Mouse (Mus musculus): ENCODE results near the gene Rbbp6. TPM values are rescaled to one million over a fixed set of nuclear protein-coding genes. Genes with fewer than 3 reads are reported as not detected.
A peak's percentile ranks its signal among the peaks of the same experiment; 100 is the strongest.

Gene Rbbp6
- polyA plus RNA-seq (2015; fragmentation: Nextera tagmentation; extraction: Ambion mirVana) = 27.4 and 27.7 TPM in 2 replicates

DNA sequence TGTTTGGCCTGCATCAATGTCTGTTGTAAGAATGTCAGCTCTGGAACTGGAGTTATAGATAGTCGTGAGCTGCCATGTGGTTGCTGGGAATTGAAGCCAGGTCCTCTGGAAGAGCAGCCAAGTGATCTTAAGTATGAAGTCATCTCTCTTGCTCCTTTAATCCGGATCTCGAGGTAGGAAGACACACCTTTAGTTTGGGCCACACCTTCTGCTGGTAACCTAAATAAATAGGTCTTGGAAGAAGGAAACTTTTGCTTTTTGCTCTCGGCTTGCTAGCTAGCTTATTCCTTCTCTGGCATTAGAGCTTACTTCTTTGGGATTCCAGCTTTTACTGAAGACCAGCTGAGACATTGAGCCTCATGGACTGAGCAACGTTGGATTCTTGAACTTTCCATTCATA, at the start of gene Rbbp6:
Gene Rbbp6, plus strand, starts transcription at position 301 of the 400 bp plus-strand sequence.
- 83% methylated on average over 5 of the region's 5 CpGs for WGBS
- Histone ChIP-seq H3K27ac (no peak within 1 kb of the TSS), H3K4me3 (no peak within 1 kb of the TSS), H3K4me1 (replicated peaks) (no peaks in the 10 kb centered on the region), H3K4me2 (no peak within 1 kb of the TSS), H3K9me3 (no peaks in the 10 kb centered on the region), H3K36me3 (no peaks in the 10 kb centered on the region), H3K27me3 (no peaks in the 10 kb centered on the region), H3K9ac (no peak within 1 kb of the TSS)
- ATAC-seq (ENCODE audit: low FRiP score) = no peak

DNA sequence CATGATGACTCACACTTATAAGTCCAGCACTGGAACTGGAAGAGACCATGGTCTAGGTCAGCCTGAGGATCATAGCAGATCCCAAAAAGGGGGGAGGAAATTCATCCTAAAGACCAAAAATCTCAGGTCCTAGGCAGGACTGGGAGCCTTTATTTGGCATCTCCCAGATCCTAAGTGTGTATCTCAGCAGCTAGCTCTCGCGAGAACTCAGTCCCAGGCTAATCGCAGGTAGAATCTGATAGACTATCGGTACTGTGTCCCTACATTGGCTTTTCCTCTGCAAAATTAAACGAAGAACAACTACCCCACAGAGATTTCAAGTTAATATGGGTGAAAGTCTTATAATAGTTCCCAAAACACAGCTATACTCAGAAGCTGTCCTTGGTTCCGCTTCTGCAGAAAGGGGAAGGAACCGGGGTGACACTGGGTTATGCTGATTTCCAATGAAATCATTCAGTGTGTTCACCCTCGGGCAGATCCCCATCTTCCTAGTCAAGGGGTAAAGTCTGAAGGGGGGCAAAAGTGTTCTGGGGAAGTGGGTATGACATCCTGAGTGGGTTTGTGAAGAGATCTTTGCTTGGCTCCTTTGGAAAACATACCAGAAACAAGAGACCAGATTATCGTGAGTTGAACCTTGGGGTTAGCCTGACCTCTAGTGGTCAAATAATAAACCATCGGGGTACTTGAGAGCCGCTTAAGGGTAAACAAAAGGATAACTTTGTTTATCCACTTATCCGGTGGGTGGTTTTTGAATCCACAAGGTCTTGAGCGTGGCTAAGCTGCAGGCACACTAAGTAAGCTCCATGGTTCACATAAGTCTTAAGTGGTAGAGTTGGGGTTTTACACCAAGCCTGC, 45.5 kb upstream of the Rbbp6 start:
- Histone ChIP-seq H3K9me3 (no peaks in the 10 kb centered on the region), H3K4me2 (peak overlapping the region; percentile 9; the same call in 1 of the 2 replicates), H3K4me3 (no peak overlapping the region), H3K27ac (no peak overlapping the region), H3K27me3 (no peaks in the 10 kb centered on the region), H3K9ac (no peak overlapping the region), H3K4me1 (replicated peaks) (peaks cover 4% of the 10 kb centered on the region; the same call in 1 of the 2 replicates), H3K36me3 (no peaks in the 10 kb centered on the region)
- WGBS = 48% methylated on average over 13 of the region's 13 CpGs
- peak; percentile 36 for ATAC-seq (ENCODE audit: low FRiP score)

DNA sequence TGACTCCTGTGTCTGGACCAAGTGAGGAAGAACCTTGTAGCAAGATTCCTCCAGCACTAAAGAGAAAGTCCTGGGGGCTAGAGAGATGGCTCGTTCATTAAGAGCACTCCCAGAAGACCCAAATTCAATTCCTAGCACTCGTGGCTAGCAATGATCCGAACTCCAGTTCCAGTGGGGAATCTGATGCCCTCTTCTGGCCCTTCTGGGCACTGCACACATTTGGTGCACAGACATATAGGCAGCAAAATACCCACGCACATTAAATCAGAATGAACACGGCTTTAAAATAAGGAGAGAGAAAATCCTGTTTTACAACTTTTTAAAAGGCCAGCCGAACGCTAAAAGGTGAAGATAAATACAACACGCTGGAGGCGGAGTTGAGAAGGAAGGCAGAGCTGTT, 43.9 kb upstream of the Rbbp6 start:
- Histone ChIP-seq H3K36me3 (no peaks in the 10 kb centered on the region), H3K4me3 (no peak overlapping the region), H3K27me3 (no peaks in the 10 kb centered on the region), H3K4me1 (replicated peaks) (peaks cover 4% of the 10 kb centered on the region; the same call in 1 of the 2 replicates), H3K9me3 (no peaks in the 10 kb centered on the region), H3K9ac (no peak overlapping the region), H3K27ac (no peak overlapping the region), H3K4me2 (no peak overlapping the region)
- WGBS = 80% methylated on average over 9 of the region's 9 CpGs
- ATAC-seq (ENCODE audit: low FRiP score) = no peak

DNA sequence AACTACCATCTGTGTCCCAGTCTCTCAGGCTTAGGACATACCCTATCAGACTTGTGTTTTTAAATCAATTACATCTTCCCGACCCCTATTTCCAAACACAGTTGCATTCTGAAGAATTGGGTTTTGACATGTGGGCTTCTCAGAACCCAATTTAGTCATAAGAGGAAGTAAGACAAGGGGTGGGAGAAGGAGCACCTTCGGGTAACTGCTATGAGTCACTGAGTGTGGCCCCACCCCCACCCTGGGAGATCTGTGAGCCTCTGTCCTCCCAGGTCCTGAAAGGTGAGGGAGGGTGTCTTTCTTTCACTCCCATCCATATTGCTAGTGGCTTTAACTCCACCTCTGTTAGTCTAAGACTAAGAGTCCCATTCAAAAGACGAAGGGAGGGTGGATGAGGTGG, 41.2 kb upstream of the Rbbp6 start:
- Histone ChIP-seq H3K9me3 (no peaks in the 10 kb centered on the region), H3K4me1 (replicated peaks) (peaks cover 4% of the 10 kb centered on the region; the same call in 1 of the 2 replicates), H3K27me3 (no peaks in the 10 kb centered on the region), H3K36me3 (no peaks in the 10 kb centered on the region), H3K9ac (no peak overlapping the region), H3K4me3 (no peak overlapping the region), H3K4me2 (no peak overlapping the region), H3K27ac (no peak overlapping the region)
- ATAC-seq (ENCODE audit: low FRiP score) = no peak
- WGBS = 77% methylated on average over 3 of the region's 3 CpGs

DNA sequence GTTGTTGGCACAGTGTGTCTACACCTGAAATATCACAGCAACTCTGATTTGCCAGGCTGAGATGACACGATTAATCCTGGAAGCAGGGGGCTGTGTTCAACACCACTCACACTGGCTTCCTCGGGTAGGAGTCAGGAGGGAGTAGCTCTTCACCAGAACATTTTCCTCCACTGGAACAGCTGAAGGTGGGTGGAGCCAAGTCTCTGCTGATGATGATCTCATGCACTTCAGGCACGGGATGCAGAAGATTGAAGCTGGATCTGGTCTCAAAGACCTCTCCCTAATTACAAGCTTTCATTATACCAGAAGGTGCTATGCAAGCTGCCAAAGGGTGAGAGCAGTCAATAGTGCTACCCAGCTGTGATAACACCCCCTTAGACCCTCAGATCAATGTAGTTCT, 35.0 kb upstream of the Rbbp6 start:
- 53% methylated on average over 3 of the region's 3 CpGs for WGBS
- Histone ChIP-seq H3K36me3 (no peaks in the 10 kb centered on the region), H3K27me3 (no peaks in the 10 kb centered on the region), H3K4me2 (no peak overlapping the region), H3K9me3 (peaks cover under 1% of the 10 kb centered on the region; the same call in 1 of the 2 replicates), H3K9ac (no peak overlapping the region), H3K4me1 (replicated peaks) (no peaks in the 10 kb centered on the region), H3K27ac (no peak overlapping the region), H3K4me3 (no peak overlapping the region)
- ATAC-seq (ENCODE audit: low FRiP score) = no peak

DNA sequence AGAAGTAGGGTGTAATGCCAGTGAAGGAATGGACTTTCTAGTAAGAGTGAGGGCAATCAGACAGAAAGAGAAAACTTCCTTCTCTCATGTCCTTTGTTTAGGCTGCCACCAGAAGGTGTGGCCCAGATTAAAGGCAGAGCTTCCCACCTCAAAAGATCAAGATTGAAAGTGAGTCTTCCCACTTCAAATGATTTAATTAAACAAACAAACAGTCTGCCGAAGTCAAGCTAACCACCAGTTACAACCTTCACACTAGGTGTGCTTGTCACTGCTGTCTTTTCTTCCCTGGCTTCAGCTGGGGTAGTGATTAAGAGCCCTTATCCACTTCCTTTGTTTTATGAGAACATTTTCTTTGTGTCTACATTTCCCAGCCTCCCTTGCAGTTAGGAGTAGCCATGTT, 33.3 kb upstream of the Rbbp6 start:
- no peak overlapping the region for H3K4me3 ChIP-seq
- no peak for ATAC-seq (ENCODE audit: low FRiP score)
- peaks cover 4% of the 10 kb centered on the region; the same call in 1 of the 2 replicates for H3K9me3 ChIP-seq
- no peak overlapping the region for H3K4me2 ChIP-seq
- no peaks in the 10 kb centered on the region for H3K27me3 ChIP-seq
- no peak overlapping the region for H3K9ac ChIP-seq
- H3K36me3 ChIP-seq = no peaks in the 10 kb centered on the region
- H3K27ac ChIP-seq = no peak overlapping the region
- H3K4me1 ChIP-seq (replicated peaks) = no peaks in the 10 kb centered on the region
- WGBS = 48% methylated on average over 1 of the region's 1 CpGs

DNA sequence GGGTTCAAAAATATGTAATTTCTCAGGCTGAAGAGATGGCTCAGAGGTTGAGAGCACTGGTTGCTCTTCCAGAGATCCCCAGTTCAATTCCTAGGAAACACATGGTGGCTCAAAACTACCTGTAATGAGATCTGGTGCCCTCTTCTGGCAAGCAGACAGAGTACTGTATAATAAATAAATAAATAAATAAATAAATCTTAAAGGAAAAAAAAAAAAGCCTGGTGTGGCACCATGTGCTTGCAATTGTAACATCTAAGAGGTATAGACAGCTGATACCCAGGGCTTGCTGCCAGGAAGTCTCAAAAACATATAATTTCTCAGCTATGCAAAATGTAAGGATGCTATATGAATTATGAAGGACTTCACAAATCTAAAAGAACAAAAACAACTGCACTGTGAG, 28.9 kb upstream of the Rbbp6 start:
- H3K4me1 ChIP-seq (replicated peaks) = peaks cover 6% of the 10 kb centered on the region
- no peak for ATAC-seq (ENCODE audit: low FRiP score)

DNA sequence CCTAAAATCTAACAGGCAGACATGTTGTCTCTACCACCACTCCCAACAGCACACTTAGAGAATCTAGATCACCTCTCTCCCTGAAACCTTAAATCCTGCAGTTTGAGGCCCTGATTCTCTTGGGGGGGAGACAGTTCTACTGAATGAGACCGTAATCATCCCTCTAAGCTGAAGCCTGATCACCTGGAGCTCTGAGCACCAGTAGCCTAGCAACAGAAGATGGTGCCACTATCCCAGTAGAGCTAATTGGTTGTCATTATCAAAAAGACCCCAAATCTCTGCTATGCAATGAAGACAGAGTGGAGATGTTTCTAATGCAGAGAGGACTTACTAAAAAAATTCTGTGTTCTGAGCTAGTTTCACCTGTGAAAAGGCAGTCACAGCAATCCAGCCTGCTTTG, 27.3 kb upstream of the Rbbp6 start:
- Histone ChIP-seq H3K9ac (no peak overlapping the region), H3K27me3 (no peaks in the 10 kb centered on the region), H3K36me3 (no peaks in the 10 kb centered on the region), H3K9me3 (peaks cover 4% of the 10 kb centered on the region; the same call in 1 of the 2 replicates), H3K27ac (no peak overlapping the region), H3K4me2 (no peak overlapping the region), H3K4me3 (no peak overlapping the region), H3K4me1 (replicated peaks) (peaks cover 6% of the 10 kb centered on the region)
- WGBS = 74% methylated on average over 1 of the region's 1 CpGs
- no peak for ATAC-seq (ENCODE audit: low FRiP score)

More for the DNA sequence above, 28.9 kb upstream of the Rbbp6 start:
- Histone ChIP-seq H3K27ac (no peak overlapping the region), H3K4me3 (no peak overlapping the region), H3K9me3 (peaks cover 4% of the 10 kb centered on the region; the same call in 1 of the 2 replicates), H3K36me3 (no peaks in the 10 kb centered on the region), H3K9ac (no peak overlapping the region), H3K27me3 (no peaks in the 10 kb centered on the region), H3K4me2 (no peak overlapping the region)

DNA sequence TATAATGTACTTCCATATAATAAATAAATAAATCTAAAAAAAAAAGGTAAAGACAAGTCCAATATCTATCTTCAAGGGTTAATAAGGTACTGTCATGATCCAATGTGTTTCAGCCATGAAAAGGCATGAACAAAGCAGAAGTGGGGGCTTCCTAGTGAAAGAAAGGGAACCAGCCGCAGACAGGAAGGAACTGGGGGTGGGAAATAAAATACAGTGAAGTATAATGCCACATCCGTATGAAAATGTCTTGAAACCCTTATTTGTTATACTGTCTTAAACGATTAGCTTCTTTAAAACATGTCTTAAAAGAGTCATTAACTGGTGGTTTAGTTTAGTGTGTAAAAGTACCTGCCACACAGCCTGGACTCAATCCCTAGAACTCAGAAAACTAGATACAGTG, 26.3 kb upstream of the Rbbp6 start:
- no peak overlapping the region for H3K4me2 ChIP-seq
- no peaks in the 10 kb centered on the region for H3K27me3 ChIP-seq
- WGBS = 93% methylated on average over 3 of the region's 3 CpGs
- no peak overlapping the region for H3K9ac ChIP-seq
- no peak overlapping the region for H3K27ac ChIP-seq
- H3K9me3 ChIP-seq = peaks cover 4% of the 10 kb centered on the region; the same call in 1 of the 2 replicates
- ATAC-seq (ENCODE audit: low FRiP score) = no peak
- H3K4me3 ChIP-seq = no peak overlapping the region
- H3K4me1 ChIP-seq (replicated peaks) = peaks cover 6% of the 10 kb centered on the region
- no peaks in the 10 kb centered on the region for H3K36me3 ChIP-seq

DNA sequence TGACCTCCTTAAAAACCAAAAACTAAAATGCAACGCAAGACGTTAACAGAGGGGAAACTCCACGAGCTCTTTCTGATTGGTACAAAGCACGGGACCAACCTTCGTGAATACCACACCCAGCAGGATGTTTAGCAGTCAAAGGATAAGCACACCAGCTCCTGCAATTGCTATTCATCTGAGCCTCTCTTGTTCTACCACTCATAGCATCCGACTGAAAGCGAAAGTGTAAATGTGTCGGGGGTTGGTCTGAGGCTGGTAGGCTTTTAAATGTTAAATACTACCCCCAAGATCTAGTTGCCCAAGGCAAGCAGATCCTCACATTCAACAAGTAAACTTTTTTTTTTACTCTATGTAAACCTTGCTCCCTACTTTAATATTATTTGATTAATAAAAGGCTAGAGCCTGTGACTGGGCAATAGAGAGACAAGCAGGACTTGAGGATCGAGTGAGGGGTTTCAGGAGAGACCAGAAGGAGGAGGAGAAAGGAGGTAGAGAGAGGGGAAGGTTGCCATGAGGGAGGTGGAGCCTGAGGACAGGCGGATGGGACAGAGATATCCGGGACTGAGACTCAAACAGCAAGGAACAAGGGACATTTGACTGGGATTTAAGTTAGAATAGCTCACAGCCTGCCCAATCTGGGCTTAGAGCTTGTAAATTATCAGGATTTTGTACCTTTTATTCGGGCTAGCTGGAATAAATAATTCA, 25.0 kb upstream of the Rbbp6 start:
- 10% methylated on average over 12 of the region's 12 CpGs for WGBS
- no peak for ATAC-seq (ENCODE audit: low FRiP score)
- peaks cover 6% of the 10 kb centered on the region for H3K4me1 ChIP-seq (replicated peaks)
- H3K4me2 ChIP-seq = peak overlapping the region; percentile 35
- no peaks in the 10 kb centered on the region for H3K36me3 ChIP-seq
- no peak overlapping the region for H3K27ac ChIP-seq
- H3K9me3 ChIP-seq = peaks cover 3% of the 10 kb centered on the region; the same call in 1 of the 2 replicates
- H3K4me3 ChIP-seq = peak overlapping the region; percentile 1; the same call in 1 of the 2 replicates
- H3K27me3 ChIP-seq = no peaks in the 10 kb centered on the region
- no peak overlapping the region for H3K9ac ChIP-seq

DNA sequence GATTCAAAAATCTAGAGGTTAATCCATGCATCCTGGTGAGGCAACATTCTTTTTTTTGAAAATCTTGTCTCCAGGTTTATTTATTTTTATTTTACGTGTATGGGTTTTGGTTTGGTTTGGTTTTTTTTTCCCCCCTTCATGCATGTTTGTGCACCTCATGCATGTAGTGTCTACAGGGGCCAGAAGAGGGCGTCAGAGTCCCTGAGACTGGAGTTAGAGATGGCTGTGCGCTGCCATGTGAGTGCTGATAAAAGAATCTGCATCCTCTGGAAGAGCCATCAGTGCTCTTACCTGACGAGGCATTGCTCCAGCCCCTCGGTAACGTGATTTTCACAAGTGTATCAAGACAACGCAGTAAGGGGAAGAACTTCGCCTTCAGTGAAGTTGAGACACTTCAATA, 23.4 kb upstream of the Rbbp6 start:
- H3K4me2 ChIP-seq = no peak overlapping the region
- 91% methylated on average over 8 of the region's 8 CpGs for WGBS
- no peak overlapping the region for H3K27ac ChIP-seq
- H3K9me3 ChIP-seq = no peaks in the 10 kb centered on the region
- no peaks in the 10 kb centered on the region for H3K36me3 ChIP-seq
- ATAC-seq (ENCODE audit: low FRiP score) = no peak
- H3K9ac ChIP-seq = no peak overlapping the region
- no peaks in the 10 kb centered on the region for H3K27me3 ChIP-seq
- H3K4me1 ChIP-seq (replicated peaks) = peaks cover 6% of the 10 kb centered on the region
- no peak overlapping the region for H3K4me3 ChIP-seq

DNA sequence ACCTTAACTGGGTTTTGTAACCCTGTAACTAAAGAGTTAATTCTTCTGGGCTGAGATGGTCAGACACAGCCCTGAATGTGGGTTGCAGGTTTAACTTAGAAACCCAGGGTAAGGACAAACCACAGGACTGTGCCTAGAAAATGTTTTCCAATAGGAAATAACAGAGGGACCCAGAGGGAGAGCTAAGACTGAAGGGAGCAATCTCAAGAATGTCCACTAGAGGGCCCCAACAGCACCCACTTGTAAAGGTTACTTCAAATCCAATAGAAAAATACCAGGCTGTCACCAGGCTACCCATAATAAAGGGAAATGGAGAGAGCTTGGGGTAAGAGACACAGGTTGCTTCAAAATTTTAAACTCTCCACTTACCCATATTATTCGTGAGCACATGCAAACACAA, 20.3 kb upstream of the Rbbp6 start:
- Histone ChIP-seq H3K9ac (no peak overlapping the region), H3K4me2 (no peak overlapping the region), H3K27ac (no peak overlapping the region), H3K9me3 (no peaks in the 10 kb centered on the region), H3K27me3 (no peaks in the 10 kb centered on the region), H3K4me3 (no peak overlapping the region), H3K4me1 (replicated peaks) (peaks cover 6% of the 10 kb centered on the region), H3K36me3 (no peaks in the 10 kb centered on the region)
- ATAC-seq (ENCODE audit: low FRiP score) = no peak
- 0% methylated on average over 1 of the region's 1 CpGs for WGBS
